Mouse (Mus musculus) MEL (cell line): ENCODE data around the gene Dock3.

Experiments
- CTCF ChIP-seq, 3 experiments: IDR thresholded peaks in 2 of 3; conservative IDR thresholded peaks in 1 of 3; 2 replicates each; pipeline ENCODE4 v1.5.1; 2011 to 2012; ENCODE audit warnings: low read length in 3 of 3, low read depth in 2 of 3, mild to moderate bottlenecking in 2 of 3, improper control_type of control experiment in 1 of 3, inconsistent platforms in 1 of 3, mixed read lengths in 1 of 3, moderate library complexity in 1 of 3; ENCODE audit not compliant: control insufficient read depth in 1 of 3, insufficient read depth in 1 of 3, poor library complexity in 1 of 3, severe bottlenecking in 1 of 3
- RAD21 ChIP-seq: IDR thresholded peaks from 2 replicates; pipeline ENCODE4 v1.6.1; 2011; ENCODE audit warnings: mild to moderate bottlenecking, low read depth, low read length, improper control_type of control experiment
- SMC3 ChIP-seq: IDR thresholded peaks from 2 replicates; pipeline ENCODE4 v1.6.1; 2011; ENCODE audit warnings: low read depth, low read length, improper control_type of control experiment

- TF ChIP-seq SMC3 (no peak), CTCF (IDR thresholded peaks at IDR 0.05 in 2 of 3, conservative IDR thresholded peaks at IDR 0.05 in 1 of 3; ENCODE audit: control insufficient read depth in 1 of 3, insufficient read depth in 1 of 3, low read depth in 2 of 3, low read length in 3 of 3, poor library complexity in 1 of 3, severe bottlenecking in 1 of 3) (no peak), RAD21 (no peak)
These were observed 339.7 kb downstream of the Dock3 start, which contains the start of gene Manf for GRCm38 (mm10) chr9:106891829-106892551.
